Mouse (Mus musculus): ENCODE data around the gene Prl3c1. TPM values are rescaled to one million over a fixed set of nuclear protein-coding genes. Genes with fewer than 3 reads are reported as not detected.

The Prl3c1 gene
- polyA plus RNA-seq (2012; ENCODE audit: low replicate concordance), result not detected in 2 replicates

GRCm38 (mm10) chr13:27196359-27196758 is at the start of gene Prl3c1:
Gene Prl3c1, plus strand, starts transcription at chr13:27196659.

DNA sequence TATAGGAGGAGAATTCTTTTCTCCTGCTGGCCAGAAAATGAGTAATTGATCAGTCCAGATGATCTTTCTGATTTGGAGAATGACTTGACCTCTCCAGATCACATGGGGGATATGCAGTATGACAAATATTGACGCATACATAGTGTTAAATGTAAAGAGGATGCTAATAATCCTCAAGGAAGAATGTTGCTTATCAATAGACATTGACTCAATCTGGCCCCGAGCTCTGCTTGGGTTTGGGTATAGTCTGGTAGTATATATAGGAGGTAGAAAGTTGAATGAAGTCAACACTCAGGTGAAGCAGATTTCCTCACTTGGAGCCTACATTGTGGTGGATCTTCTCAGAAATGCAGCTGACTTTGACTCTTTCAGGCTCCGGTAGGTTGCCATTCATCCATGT is 40.0 kb upstream of the Prl3c1 start, which contains the start of gene Prl3d3:
Gene Prl3d3 (plus strand): TSS at position 301 of the 400 bp plus-strand sequence.

DNA sequence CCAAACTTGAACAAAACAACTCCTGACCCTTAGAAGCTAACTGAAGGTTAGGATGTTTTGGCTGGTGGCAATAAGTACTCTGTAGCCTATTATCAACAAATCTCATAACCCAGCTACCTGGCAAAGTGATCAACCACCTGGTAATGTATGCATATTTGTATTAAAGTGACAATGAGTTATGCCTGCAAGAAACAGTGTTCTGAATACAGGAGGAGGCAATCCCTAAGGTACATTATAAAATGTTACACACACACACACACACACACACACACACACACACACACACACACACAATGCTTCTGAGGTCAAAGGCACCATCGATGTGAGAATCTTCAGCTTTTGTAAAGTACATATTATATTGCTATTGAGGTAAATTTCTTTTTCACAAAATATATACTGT is 45.1 kb downstream of the Prl3c1 start, which contains the start of gene Prl3b1:
Gene Prl3b1 (plus strand): TSS at position 301 of the 400 bp plus-strand sequence.

Other genes with a start within 250 kb of the Prl3c1 start
- gene Prl, start 139.1 kb upstream of the Prl3c1 start, polyA plus RNA-seq (2012; ENCODE audit: low replicate concordance), result not detected in 2 replicates
- not detected in 2 replicates for gene Prl3d1, start 102.5 kb upstream of the Prl3c1 start, polyA plus RNA-seq (2012; ENCODE audit: low replicate concordance)
- not detected in 2 replicates for gene Prl3d2, start 75.0 kb upstream of the Prl3c1 start, polyA plus RNA-seq (2012; ENCODE audit: low replicate concordance)
- not detected in 2 replicates for gene Prl3d3, start 39.9 kb upstream of the Prl3c1 start, polyA plus RNA-seq (2012; ENCODE audit: low replicate concordance)
- gene Prl3b1, start 45.2 kb downstream of the Prl3c1 start, polyA plus RNA-seq (2012; ENCODE audit: low replicate concordance), result not detected in 2 replicates
- not detected in 2 replicates for gene Prl3a1, start 62.8 kb downstream of the Prl3c1 start, polyA plus RNA-seq (2012; ENCODE audit: low replicate concordance)
- gene Prl6a1, start 116.0 kb downstream of the Prl3c1 start, polyA plus RNA-seq (2012; ENCODE audit: low replicate concordance), result not detected in 2 replicates
- gene Prl8a2, start 149.0 kb downstream of the Prl3c1 start, polyA plus RNA-seq (2012; ENCODE audit: low replicate concordance), result not detected in 2 replicates
- gene Prl2b1, start 194.2 kb downstream of the Prl3c1 start, polyA plus RNA-seq (2012; ENCODE audit: low replicate concordance), result not detected in 2 replicates
- not detected in 2 replicates for gene Prl8a6, start 242.0 kb downstream of the Prl3c1 start, polyA plus RNA-seq (2012; ENCODE audit: low replicate concordance)